Mouse (Mus musculus): Measurements from ENCODE around the gene Smtnl1. TPM values are rescaled to one million over a fixed set of nuclear protein-coding genes. Genes with fewer than 3 reads are reported as not detected.
A peak's percentile ranks its signal among the peaks of the same experiment; 100 is the strongest.

Gene Smtnl1
- polyA plus RNA-seq, 1 experiment from 2014 or later = 0.43 TPM

DNA sequence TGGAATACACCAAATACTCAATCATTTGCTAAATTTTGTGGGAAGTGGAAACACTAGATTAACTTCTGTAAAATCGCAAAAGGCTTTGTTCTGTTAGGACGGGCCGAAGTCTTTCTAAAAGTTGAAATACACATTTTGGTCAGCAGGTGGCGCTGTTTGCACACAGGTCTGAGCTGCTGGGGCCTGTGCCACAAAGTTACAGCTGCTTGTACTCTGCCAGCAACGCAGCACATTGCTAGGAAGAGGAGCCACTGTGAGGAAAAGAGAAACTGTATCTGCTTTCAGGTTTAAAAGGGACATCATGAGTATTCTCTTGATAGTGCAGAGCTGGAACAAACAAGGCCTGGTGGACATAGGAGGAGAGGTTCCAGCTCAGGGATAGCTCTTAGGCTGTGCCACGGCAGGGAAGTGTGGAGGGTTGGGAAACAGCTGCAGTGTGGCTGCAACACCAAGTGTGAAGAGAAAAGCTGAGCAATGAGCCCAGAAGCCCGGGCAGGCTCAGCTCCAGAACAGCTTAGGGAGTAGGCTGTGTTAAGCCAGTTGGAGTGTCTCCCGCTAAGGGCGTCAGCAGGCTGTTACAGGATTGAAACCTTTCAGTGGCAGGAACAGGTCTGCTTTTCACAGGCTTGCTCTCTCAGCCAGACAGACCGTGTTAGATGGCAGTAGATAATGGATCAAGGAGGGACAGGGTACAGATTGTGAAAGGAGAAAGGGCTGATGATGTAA lies 9.4 kb upstream of the Smtnl1 start:
- no peak overlapping the region for H3K4me3 ChIP-seq (replicated peaks)
- H3K27ac ChIP-seq = 0 out of 2 replicates have a peak overlapping the region, but pooled peaks have one; percentile 41
- WGBS = 30% methylated on average over 10 of the region's 10 CpGs
- peaks cover 19% of the 10 kb centered on the region for H3K36me3 ChIP-seq
- peaks cover under 1% of the 10 kb centered on the region; the same call in 1 of the 2 replicates for H3K27me3 ChIP-seq
- peak; percentile 70 for ATAC-seq (replicated peaks; ENCODE audit: low FRiP score)
- H3K9me3 ChIP-seq (replicated peaks) = no peaks in the 10 kb centered on the region
- no peak overlapping the region for H3K4me2 ChIP-seq
- H3K4me1 ChIP-seq = peaks cover 8% of the 10 kb centered on the region; the same call in 1 of the 2 replicates
- H3K9ac ChIP-seq = 0 out of 2 replicates have a peak overlapping the region, but pooled peaks have one; percentile 7

- Histone ChIP-seq H3K4me3 (replicated peaks) (peak overlapping the region; percentile 65), H3K27me3 (no peaks in the 10 kb centered on the region), H3K4me2 (peak overlapping the region; percentile 85), H3K27ac (0 out of 2 replicates have a peak overlapping the region, but pooled peaks have one; percentile 34), H3K9me3 (replicated peaks) (no peaks in the 10 kb centered on the region), H3K36me3 (peaks cover 19% of the 10 kb centered on the region), H3K9ac (peak overlapping the region; percentile 69), H3K4me1 (peaks cover 18% of the 10 kb centered on the region)
- peak; percentile 33 for ATAC-seq (replicated peaks; ENCODE audit: low FRiP score)
- WGBS = under 1% methylated on average over 29 of the region's 29 CpGs
These were observed 5.0 kb upstream of the Smtnl1 start for GRCm38 (mm10) chr2:84827283-84827920.

- Histone ChIP-seq H3K9me3 (replicated peaks) (no peaks in the 10 kb centered on the region), H3K27me3 (no peaks in the 10 kb centered on the region), H3K4me2 (peak within 1 kb of the TSS; percentile 85), H3K4me3 (replicated peaks) (peak within 1 kb of the TSS; percentile 65), H3K9ac (peak within 1 kb of the TSS; percentile 69), H3K27ac (0 out of 2 replicates have a peak within 1 kb of the TSS, but pooled peaks have one; percentile 34), H3K4me1 (peaks cover 14% of the 10 kb centered on the region), H3K36me3 (peaks cover 19% of the 10 kb centered on the region)
- under 1% methylated on average over 34 of the region's 34 CpGs for WGBS
- ATAC-seq (replicated peaks; ENCODE audit: low FRiP score) = peak; percentile 90
These were observed 4.2 kb upstream of the Smtnl1 start, which contains the start of gene Timm10 for GRCm38 (mm10) chr2:84826488-84827282. Timm10 (plus strand) TSS chr2:84826997.

GRCm38 (mm10) chr2:84823237-84823636 lies 785 bp upstream of the Smtnl1 start:
- Histone ChIP-seq H3K27ac (0 out of 2 replicates have a peak overlapping the region, but pooled peaks have one; percentile 29), H3K27me3 (no peaks in the 10 kb centered on the region), H3K4me2 (no peak overlapping the region), H3K36me3 (no peaks in the 10 kb centered on the region), H3K4me1 (peaks cover 13% of the 10 kb centered on the region), H3K9me3 (replicated peaks) (no peaks in the 10 kb centered on the region), H3K9ac (no peak overlapping the region), H3K4me3 (replicated peaks) (no peak overlapping the region)
- WGBS = 19% methylated on average over 2 of the region's 2 CpGs
- ATAC-seq (replicated peaks; ENCODE audit: low FRiP score) = no peak

- Histone ChIP-seq H3K9ac (no peak overlapping the region), H3K9me3 (replicated peaks) (no peaks in the 10 kb centered on the region), H3K4me1 (peaks cover 6% of the 10 kb centered on the region; the same call in 1 of the 2 replicates), H3K4me2 (no peak overlapping the region), H3K36me3 (no peaks in the 10 kb centered on the region), H3K27ac (no peak overlapping the region), H3K4me3 (replicated peaks) (no peak overlapping the region), H3K27me3 (no peaks in the 10 kb centered on the region)
- 22% methylated on average over 3 of the region's 3 CpGs for WGBS
- no peak for ATAC-seq (replicated peaks; ENCODE audit: low FRiP score)
These were observed 2.6 kb downstream of the Smtnl1 start for GRCm38 (mm10) chr2:84819861-84820260.

- Histone ChIP-seq H3K9me3 (replicated peaks) (no peaks in the 10 kb centered on the region), H3K4me3 (replicated peaks) (no peak overlapping the region), H3K9ac (no peak overlapping the region), H3K4me1 (peaks cover 14% of the 10 kb centered on the region), H3K4me2 (no peak overlapping the region), H3K27me3 (no peaks in the 10 kb centered on the region), H3K27ac (no peak overlapping the region), H3K36me3 (peaks cover 5% of the 10 kb centered on the region; the same call in 1 of the 2 replicates)
- no peak for ATAC-seq (replicated peaks; ENCODE audit: low FRiP score)
- 82% methylated on average over 6 of the region's 6 CpGs for WGBS
These were observed 9.8 kb downstream of the Smtnl1 start for GRCm38 (mm10) chr2:84812676-84813075.

DNA sequence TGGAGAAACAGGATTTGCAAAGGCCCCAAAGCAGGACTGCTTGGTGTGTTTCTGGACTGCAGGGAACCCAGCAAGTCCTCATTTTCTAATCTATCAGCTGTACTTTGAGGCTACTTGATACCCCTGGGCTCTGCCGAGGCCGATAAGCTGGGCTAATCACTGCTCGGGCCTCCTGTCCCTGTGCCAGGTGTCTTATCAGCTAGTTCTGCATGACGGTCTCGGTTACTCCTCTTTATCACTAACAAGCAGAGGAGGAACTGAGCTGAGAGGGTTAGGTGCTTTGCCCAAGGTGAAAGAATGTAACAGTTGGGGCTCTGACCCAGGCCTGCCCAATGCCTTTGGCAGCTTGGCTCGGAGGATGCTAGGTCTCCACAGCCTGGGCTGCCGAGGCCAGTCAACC lies 10.6 kb downstream of the Smtnl1 start:
- Histone ChIP-seq H3K27me3 (no peaks in the 10 kb centered on the region), H3K9ac (no peak overlapping the region), H3K4me1 (peaks cover 14% of the 10 kb centered on the region), H3K4me3 (replicated peaks) (no peak overlapping the region), H3K27ac (no peak overlapping the region), H3K36me3 (peaks cover 5% of the 10 kb centered on the region; the same call in 1 of the 2 replicates), H3K4me2 (no peak overlapping the region), H3K9me3 (replicated peaks) (no peaks in the 10 kb centered on the region)
- ATAC-seq (replicated peaks; ENCODE audit: low FRiP score) = peak; percentile 72
- WGBS = 62% methylated on average over 7 of the region's 7 CpGs

DNA sequence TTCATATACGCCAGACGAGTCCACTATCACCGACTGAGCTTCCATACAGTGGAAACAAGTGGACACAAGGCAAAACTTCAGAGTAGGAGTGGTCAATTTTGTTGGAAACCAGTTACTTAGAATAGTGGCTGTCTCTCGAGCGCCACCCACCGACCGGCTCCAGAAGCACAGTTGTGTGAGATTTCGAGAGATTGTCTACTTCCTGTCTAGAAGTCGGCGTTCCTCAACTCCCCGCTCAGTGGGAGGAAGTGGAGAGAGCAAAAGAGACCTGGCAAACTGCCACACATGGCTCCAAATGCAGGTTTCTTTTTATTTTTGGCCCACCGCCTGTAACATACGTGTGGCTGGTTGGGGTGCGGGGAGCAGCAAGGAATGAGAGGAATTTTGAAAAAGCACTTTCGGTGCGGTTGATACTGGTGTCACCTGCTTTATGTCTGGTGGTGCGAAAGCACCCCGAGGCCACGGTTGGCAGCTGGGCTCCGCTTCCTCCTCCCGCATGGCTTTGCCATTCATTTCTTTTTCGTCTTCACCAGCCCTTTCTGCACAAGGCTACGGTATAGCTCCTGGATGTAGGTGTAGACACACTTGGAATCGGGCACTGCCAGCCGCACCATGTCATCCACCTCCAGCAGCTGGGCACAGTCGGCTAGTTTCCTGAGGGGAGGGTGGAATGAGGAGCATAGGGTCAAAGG lies 11.4 kb downstream of the Smtnl1 start:
- 35% methylated on average over 26 of the region's 26 CpGs for WGBS
- Histone ChIP-seq H3K4me1 (peaks cover 14% of the 10 kb centered on the region), H3K9ac (no peak overlapping the region), H3K4me3 (replicated peaks) (peak overlapping the region; percentile 32), H3K27ac (0 out of 2 replicates have a peak overlapping the region, but pooled peaks have one; percentile 25), H3K4me2 (peak overlapping the region; percentile 60), H3K9me3 (replicated peaks) (no peaks in the 10 kb centered on the region), H3K36me3 (peaks cover 5% of the 10 kb centered on the region; the same call in 1 of the 2 replicates), H3K27me3 (no peaks in the 10 kb centered on the region)
- ATAC-seq (replicated peaks; ENCODE audit: low FRiP score) = peak; percentile 70

- no peak overlapping the region for H3K4me3 ChIP-seq (replicated peaks)
- H3K4me2 ChIP-seq = peak overlapping the region; percentile 60; the same call in 1 of the 2 replicates
- no peaks in the 10 kb centered on the region for H3K27me3 ChIP-seq
- peaks cover 5% of the 10 kb centered on the region; the same call in 1 of the 2 replicates for H3K36me3 ChIP-seq
- WGBS = 78% methylated on average over 6 of the region's 6 CpGs
- peaks cover 14% of the 10 kb centered on the region for H3K4me1 ChIP-seq
- H3K27ac ChIP-seq = 0 out of 2 replicates have a peak overlapping the region, but pooled peaks have one; percentile 25
- H3K9me3 ChIP-seq (replicated peaks) = no peaks in the 10 kb centered on the region
- 0 out of 2 replicates have a peak, but pooled peaks have one; percentile 3 for ATAC-seq (replicated peaks; ENCODE audit: low FRiP score)
- no peak overlapping the region for H3K9ac ChIP-seq
These were observed 11.9 kb downstream of the Smtnl1 start for GRCm38 (mm10) chr2:84810526-84810885.

DNA sequence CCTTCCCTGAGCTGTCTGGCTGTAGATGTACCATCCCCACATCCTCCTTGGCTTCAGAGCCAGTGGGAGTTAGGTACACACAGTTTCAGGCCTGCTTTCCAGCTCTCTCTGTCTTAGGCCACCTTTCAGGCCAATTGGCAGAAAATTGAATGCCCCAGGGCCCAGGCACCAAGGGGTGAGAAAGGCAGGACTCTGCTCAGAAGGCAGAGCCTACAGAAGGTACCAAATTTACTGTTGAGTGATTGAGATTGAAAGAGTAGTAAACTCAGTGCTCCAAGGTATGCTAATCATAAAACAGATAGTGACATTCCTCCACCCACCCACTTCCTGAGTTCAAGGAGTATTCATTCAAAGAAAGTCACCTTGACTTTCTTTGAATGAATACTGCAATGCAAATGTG lies 13.1 kb downstream of the Smtnl1 start:
- ATAC-seq (replicated peaks; ENCODE audit: low FRiP score) = no peak

GRCm38 (mm10) chr2:84806546-84806945 lies 15.9 kb downstream of the Smtnl1 start:
- 51% methylated on average over 5 of the region's 5 CpGs for WGBS
- Histone ChIP-seq H3K4me3 (replicated peaks) (no peak overlapping the region), H3K27ac (no peak overlapping the region)

More for the DNA sequence above, 13.1 kb downstream of the Smtnl1 start:
- Histone ChIP-seq H3K9ac (no peak overlapping the region), H3K4me3 (replicated peaks) (no peak overlapping the region), H3K9me3 (replicated peaks) (no peaks in the 10 kb centered on the region), H3K4me1 (peaks cover 14% of the 10 kb centered on the region), H3K27ac (no peak overlapping the region), H3K4me2 (no peak overlapping the region), H3K36me3 (peaks cover 5% of the 10 kb centered on the region; the same call in 1 of the 2 replicates), H3K27me3 (no peaks in the 10 kb centered on the region)

More at GRCm38 (mm10) chr2:84806546-84806945, 15.9 kb downstream of the Smtnl1 start:
- no peak overlapping the region for H3K9ac ChIP-seq
- peaks cover 8% of the 10 kb centered on the region for H3K4me1 ChIP-seq
- peaks cover 5% of the 10 kb centered on the region; the same call in 1 of the 2 replicates for H3K36me3 ChIP-seq
- no peak overlapping the region for H3K4me2 ChIP-seq
- no peaks in the 10 kb centered on the region for H3K9me3 ChIP-seq (replicated peaks)
- H3K27me3 ChIP-seq = no peaks in the 10 kb centered on the region
- ATAC-seq (replicated peaks; ENCODE audit: low FRiP score) = no peak

Measured in kidney, embryonic 15.5 days (tissue).